In genomic region chr19:53533810-53534601, GRCm38 (mm10) we compare ENCODE assay signal across 23 mouse cellular contexts. TPM values are rescaled to one million over a fixed set of nuclear protein-coding genes. Genes with fewer than 3 reads are reported as not detected.
DNase-seq lines count a peak whose midpoint lies in the region; ATAC-seq and TF ChIP-seq lines count a peak whose summit lies in the region.
"Had no signal": no experiment of that assay in that cellular context is flagged by ENCODE, and none has a peak within 500 bp of the region (broad histone marks: within the 10 kb centered on the region; RNA-seq: fewer than 3 reads in every experiment).

No protein-coding gene starts in this region.

- dilution Hi-C loops in CH12.LX (cut with MboI; ENCODE audit: extremely low pct_ligation_motif_present, extremely low pct_unique_long_range_greater_than_20kb, low sequenced_read_pairs) = no loop called here

- no peak for DNase-seq in hindbrain, postnatal 0 days (ENCODE audit: low spot score)
- peak; percentile 26 for DNase-seq in CH12.LX (ENCODE audit: extremely low read depth)
- DNase-seq in induced T-regulatory cell, adult 2 months (ENCODE audit: low read depth) = peak; percentile 66
- DNase-seq in thymus, postnatal 25 days = no peak
- DNase-seq in layer of hippocampus, adult 11-12 months (ENCODE audit: low spot score) = no peak
- no peak for DNase-seq in right cerebral cortex, postnatal 10 days (ENCODE audit: low spot score in 2 of 2)
- DNase-seq: adrenal gland, postnatal 10 days; B cell, adult 2 months; gastrocnemius, postnatal 14 days; heart, postnatal 14 days; kidney, adult 11 months; kidney, postnatal 36 days; midbrain, embryonic 14.5 days; thymus, adult 2 months; thymus, postnatal 4 days had no signal

- H3K27me3 ChIP-seq in hindbrain, postnatal 0 days (ENCODE audit: insufficient read depth, low read length) = no peaks in the 10 kb centered on the region; the same call in 1 of the 2 replicates
- H3K27me3 ChIP-seq in hindbrain, embryonic 12.5 days = peaks cover 41% of the 10 kb centered on the region
- H3K27me3 ChIP-seq in CH12.LX (replicated peaks) = no peaks in the 10 kb centered on the region

- H3K9me3 ChIP-seq in hindbrain, postnatal 0 days (ENCODE audit: low read length) = no peaks in the 10 kb centered on the region
- H3K9me3 ChIP-seq in hindbrain, embryonic 12.5 days (replicated peaks) = no peaks in the 10 kb centered on the region
- H3K9me3 ChIP-seq in CH12.LX (replicated peaks; ENCODE audit: low read length) = no peaks in the 10 kb centered on the region
- H3K9me3 ChIP-seq: forebrain, embryonic 13.5 days; hindbrain, embryonic 10.5 days; limb, embryonic 13.5 days; lung, embryonic 15.5 days; neural tube, embryonic 15.5 days had no signal

- no peak for ATAC-seq in hindbrain, postnatal 0 days
- ATAC-seq in hindbrain, embryonic 12.5 days (ENCODE audit: low FRiP score) = no peak
- ATAC-seq: forebrain, embryonic 13.5 days had no signal

- H3K4me1 ChIP-seq in hindbrain, postnatal 0 days (ENCODE audit: insufficient read depth, low read length) = no peaks in the 10 kb centered on the region
- H3K4me1 ChIP-seq in hindbrain, embryonic 12.5 days = peaks cover 14% of the 10 kb centered on the region
- H3K4me1 ChIP-seq in CH12.LX (ENCODE audit: control insufficient read depth in 1 of 2, insufficient read depth in 2 of 2) = peaks cover 36 to 93% of the 10 kb centered on the region in 2 experiments

- no peak for TF ChIP-seq POLR2A in CH12.LX (IDR thresholded peaks at IDR 0.05; ENCODE audit: low read depth, low read length)

- 83% methylated on average over 15 of the region's 15 CpGs for WGBS in hindbrain, postnatal 0 days
- 91% methylated on average over 15 of the region's 15 CpGs for WGBS in hindbrain, embryonic 12.5 days

- in situ Hi-C loops in CH12.LX (cut with MboI; ENCODE audit: low pct_ligation_motif_present, low pct_unique_long_range_greater_than_20kb, low sequenced_read_pairs) = loop anchor here (10.0 kb wide), 1 partner anchor 109 kb away; no protein-coding TSS in a partner anchor

- H3K9ac ChIP-seq in hindbrain, postnatal 0 days (replicated peaks; ENCODE audit: low read length) = no peak overlapping the region
- no peak overlapping the region for H3K9ac ChIP-seq in hindbrain, embryonic 12.5 days
- no peak overlapping the region for H3K9ac ChIP-seq in CH12.LX (ENCODE audit: insufficient read depth, low read depth)
- H3K9ac ChIP-seq: forebrain, embryonic 13.5 days; limb, embryonic 13.5 days; lung, embryonic 15.5 days; neural tube, embryonic 15.5 days had no signal

- 0 out of 2 replicates have a peak overlapping the region, but pooled peaks have one; percentile 5 for H3K4me2 ChIP-seq in hindbrain, postnatal 0 days (ENCODE audit: low read depth, low read length)
- no peak overlapping the region for H3K4me2 ChIP-seq in hindbrain, embryonic 12.5 days (replicated peaks)
- peak overlapping the region; percentile 22; the same call in 1 of the 2 replicates for H3K4me2 ChIP-seq in CH12.LX (ENCODE audit: insufficient read depth, low read depth, poor library complexity, severe bottlenecking)
- H3K4me2 ChIP-seq: forebrain, embryonic 13.5 days; limb, embryonic 13.5 days; liver, embryonic 11.5 days; lung, embryonic 15.5 days; neural tube, embryonic 15.5 days had no signal

- no peaks in the 10 kb centered on the region for H3K36me3 ChIP-seq in hindbrain, postnatal 0 days (ENCODE audit: insufficient read depth, low read length)
- H3K36me3 ChIP-seq in hindbrain, embryonic 12.5 days = no peaks in the 10 kb centered on the region
- H3K36me3 ChIP-seq in CH12.LX (replicated peaks in 1 of 2; ENCODE audit: control insufficient read depth in 1 of 2, insufficient read depth in 1 of 2, low read length in 1 of 2) = peaks cover 36 to 53% of the 10 kb centered on the region in 2 experiments
- H3K36me3 ChIP-seq: limb, embryonic 13.5 days; lung, embryonic 15.5 days; neural tube, embryonic 15.5 days had no signal

- no peak for TF ChIP-seq CTCF in hindbrain, postnatal 0 days (IDR thresholded peaks at IDR 0.05; ENCODE audit: low read depth)
- no peak; a peak in 1 of 4 replicates for TF ChIP-seq CTCF in CH12.LX (conservative IDR thresholded peaks at IDR 0.05 in 1 of 2, IDR thresholded peaks at IDR 0.05 in 1 of 2; ENCODE audit: low read depth in 2 of 2, low read length in 2 of 2)

- TF ChIP-seq EP300 in CH12.LX (IDR thresholded peaks at IDR 0.05; ENCODE audit: low read length) = peak; percentile 50

- H3K27ac ChIP-seq in hindbrain, postnatal 0 days = no peak overlapping the region
- H3K27ac ChIP-seq in hindbrain, embryonic 12.5 days = no peak overlapping the region
- peak overlapping the region; percentile 75 for H3K27ac ChIP-seq in CH12.LX (ENCODE audit: insufficient read depth, low read depth)
- H3K27ac ChIP-seq: forebrain, embryonic 13.5 days; hindbrain, embryonic 10.5 days; limb, embryonic 13.5 days; lung, embryonic 15.5 days; neural tube, embryonic 15.5 days; stomach, postnatal 0 days had no signal

- H3K4me3 ChIP-seq in hindbrain, postnatal 0 days (ENCODE audit: low read length) = no peak overlapping the region
- no peak overlapping the region for H3K4me3 ChIP-seq in hindbrain, embryonic 12.5 days
- H3K4me3 ChIP-seq in CH12.LX (replicated peaks in 1 of 3; ENCODE audit: low read depth in 2 of 3, low read length in 2 of 3, poor library complexity in 1 of 3) = peak overlapping the region in 1 of 3 experiments; percentile 41
- H3K4me3 ChIP-seq: forebrain, embryonic 13.5 days; hindbrain, embryonic 10.5 days; limb, embryonic 13.5 days; lung, embryonic 15.5 days; neural tube, embryonic 15.5 days had no signal

- TF ChIP-seq RAD21 in CH12.LX (IDR thresholded peaks at IDR 0.05; ENCODE audit: low read depth, low read length) = no peak

- peaks cover 38% of the 10 kb centered on the region for H3K79me2 ChIP-seq in CH12.LX (replicated peaks; ENCODE audit: control insufficient read depth, extremely low read depth, insufficient read depth, poor library complexity, severe bottlenecking)

TF ChIP-seq in CH12.LX, 34 proteins besides CTCF, POLR2A, EP300 and RAD21:
- TF ChIP-seq JUND (conservative IDR thresholded peaks at IDR 0.05; ENCODE audit: low read depth, low read length) (no peak), IRF4 (IDR thresholded peaks at IDR 0.05; ENCODE audit: low read depth, low read length) (peak; percentile 65; the same call in 1 of the 2 replicates), MAX (IDR thresholded peaks at IDR 0.05; ENCODE audit: low read length) (no peak), JUN (IDR thresholded peaks at IDR 0.05; ENCODE audit: insufficient read depth, low read depth, low read length) (no peak), CHD1 (IDR thresholded peaks at IDR 0.05; ENCODE audit: low read depth, low read length) (peak; percentile 37; the same call in 1 of the 2 replicates), KAT2A (IDR thresholded peaks at IDR 0.05; ENCODE audit: insufficient replicate concordance, low read length) (no peak), HCFC1 (IDR thresholded peaks at IDR 0.05; ENCODE audit: low read depth, low read length) (no peak), ELF1 (IDR thresholded peaks at IDR 0.05; ENCODE audit: low read depth, low read length) (no peak), BHLHE40 (IDR thresholded peaks at IDR 0.05; ENCODE audit: low read depth, low read length) (peak; percentile 87), ZMIZ1 (IDR thresholded peaks at IDR 0.05; ENCODE audit: low read depth, low read length) (no peak), ZNF384 (IDR thresholded peaks at IDR 0.05; ENCODE audit: low read depth, low read length) (no peak), POLR2AphosphoS2 (IDR thresholded peaks at IDR 0.05; ENCODE audit: low read depth, low read length) (no peak), MAFK (IDR thresholded peaks at IDR 0.05; ENCODE audit: insufficient replicate concordance, low read length) (no peak), MXI1 (IDR thresholded peaks at IDR 0.05; ENCODE audit: low read depth, low read length) (no peak), ETS1 (conservative IDR thresholded peaks at IDR 0.05; ENCODE audit: low read depth, low read length) (peak; percentile 23; the same call in 1 of the 2 replicates), TBP (conservative IDR thresholded peaks at IDR 0.05; ENCODE audit: low read depth, low read length) (no peak), ZKSCAN1 (IDR thresholded peaks at IDR 0.05; ENCODE audit: borderline replicate concordance, low read depth, low read length) (no peak), NELFE (IDR thresholded peaks at IDR 0.05; ENCODE audit: low read depth, low read length) (no peak), USF1 (IDR thresholded peaks at IDR 0.05; ENCODE audit: low read depth, low read length) (peak; percentile 37), MEF2A (IDR thresholded peaks at IDR 0.05; ENCODE audit: borderline replicate concordance, low read depth, low read length) (no peak; the same call in 1 of the 2 replicates), MYC (IDR thresholded peaks at IDR 0.05; ENCODE audit: low read depth, low read length) (no peak), CHD2 (IDR thresholded peaks at IDR 0.05; ENCODE audit: low read length) (no peak), USF2 (conservative IDR thresholded peaks at IDR 0.05; ENCODE audit: low read depth, low read length) (no peak), GABPA (IDR thresholded peaks at IDR 0.05; ENCODE audit: insufficient replicate concordance, low read depth, low read length) (no peak), MAZ (IDR thresholded peaks at IDR 0.05; ENCODE audit: low read depth, low read length) (0 out of 2 replicates have a peak, but pooled peaks have one; percentile 25), TCF12 (IDR thresholded peaks at IDR 0.05; ENCODE audit: low read depth, low read length) (no peak), SIN3A (IDR thresholded peaks at IDR 0.05; ENCODE audit: low read length) (no peak)

RNA-seq across cellular contexts. Expression of gene Dusp5, which starts 5.1 kb away (rescaled TPM):
- 20.3 and 26.0 TPM in 2 replicates for total RNA-seq in hindbrain, postnatal 0 days (2014; rRNA removed)
- 9.8 and 12.7 TPM in 2 replicates for polyA plus RNA-seq in hindbrain, postnatal 0 days (2015; fragmentation: Nextera tagmentation; extraction: Ambion mirVana)
- polyA plus RNA-seq in hindbrain, embryonic 12.5 days (2016; fragmentation: Nextera tagmentation; extraction: Ambion mirVana) = 2.4 TPM in 2 replicates
- total RNA-seq in CH12.LX (2012; rRNA removed) (10.6 and 10.9 TPM in 2 replicates), CH12.LX (2014; rRNA removed) (13.2 and 15.2 TPM in 2 replicates)
- 13.8 and 18.2 TPM in 2 replicates for polyA plus RNA-seq in CH12.LX (2012; ENCODE audit: insufficient read length, low read depth)

RNA-seq across cellular contexts. Expression of gene Nutf2-ps1, which starts 54.9 kb away (rescaled TPM):
- total RNA-seq in hindbrain, postnatal 0 days (2014; rRNA removed) = 106 and 109 TPM in 2 replicates
- polyA plus RNA-seq in hindbrain, postnatal 0 days (2015; fragmentation: Nextera tagmentation; extraction: Ambion mirVana) = 177 and 225 TPM in 2 replicates
- polyA plus RNA-seq in hindbrain, embryonic 12.5 days (2016; fragmentation: Nextera tagmentation; extraction: Ambion mirVana) = 327 and 336 TPM in 2 replicates
- total RNA-seq in CH12.LX (2012; rRNA removed) = 50.8 and 51.3 TPM in 2 replicates
- 195 and 220 TPM in 2 replicates for total RNA-seq in CH12.LX (2014; rRNA removed)
- 366 and 509 TPM in 2 replicates for polyA plus RNA-seq in CH12.LX (2012; ENCODE audit: insufficient read length, low read depth)

Comparison
In these comparisons a context has a peak if more than half of its experiments do, and no peak if none do; other contexts are left out.
1. DNase-seq: peak in CH12.LX (single experiment) and induced T-regulatory cell, adult 2 months (single experiment); none in hindbrain, postnatal 0 days (single experiment), thymus, postnatal 25 days (single experiment), layer of hippocampus, adult 11-12 months (single experiment) and right cerebral cortex, postnatal 10 days (0 of 2).